Mouse (Mus musculus) E14TG2a.4 (cell line): ENCODE results near the gene Ano10.

Experiments used
- H3K27me3 ChIP-seq: 2 replicates; pipeline ENCODE4 v1.6.1; 2014; ENCODE audit warnings: low read length, control low read depth; ENCODE audit not compliant: insufficient read depth
- H3K36me3 ChIP-seq: 2 replicates; pipeline ENCODE4 v1.6.1; 2014; ENCODE audit warnings: low read length, control low read depth; ENCODE audit not compliant: insufficient read depth
- H3K4me1 ChIP-seq: replicated peaks from 2 replicates; pipeline ENCODE4 v1.6.1; 2014; ENCODE audit warnings: low read depth, low read length, control low read depth
- H3K4me3 ChIP-seq: replicated peaks from 2 replicates; pipeline ENCODE4 v1.5.1; 2014; ENCODE audit warnings: mild to moderate bottlenecking, low read length
- H3K9me3 ChIP-seq: 2 replicates; pipeline ENCODE4 v1.6.1; 2014; ENCODE audit warnings: low read length, control low read depth
- CTCF ChIP-seq: conservative IDR thresholded peaks from 2 replicates; pipeline ENCODE4 v1.5.1; 2014; ENCODE audit warnings: low read length
- NANOG ChIP-seq: IDR thresholded peaks from 2 replicates; pipeline ENCODE4 v1.6.1; 2014; ENCODE audit warnings: borderline replicate concordance, low read length, mixed read lengths
- POU5F1 ChIP-seq: IDR thresholded peaks from 2 replicates; pipeline ENCODE4 v1.6.1; 2014; ENCODE audit warnings: low read length, borderline replicate concordance

Gene Ano10

GRCm38 (mm10) chr9:122216945-122217529 lies 77.2 kb downstream of the Ano10 start:
- Histone ChIP-seq H3K36me3 (no peaks in the 10 kb centered on the region), H3K4me3 (no peak overlapping the region)
- TF ChIP-seq NANOG (no peak), CTCF (no peak), POU5F1 (no peak)

GRCm38 (mm10) chr9:122215118-122215517 lies 79.1 kb downstream of the Ano10 start:
- Histone ChIP-seq H3K27me3 (no peaks in the 10 kb centered on the region), H3K36me3 (no peaks in the 10 kb centered on the region)
- TF ChIP-seq CTCF (no peak), NANOG (no peak), POU5F1 (no peak)

More at GRCm38 (mm10) chr9:122216945-122217529, 77.2 kb downstream of the Ano10 start:
- Histone ChIP-seq H3K4me1 (no peaks in the 10 kb centered on the region), H3K9me3 (no peaks in the 10 kb centered on the region), H3K27me3 (no peaks in the 10 kb centered on the region)

GRCm38 (mm10) chr9:122208311-122208710 lies 85.9 kb downstream of the Ano10 start:
- H3K27me3 ChIP-seq: peaks cover 6% of the 10 kb centered on the region; the same call in 1 of the 2 replicates
- no peaks in the 10 kb centered on the region for H3K36me3 ChIP-seq
- no peaks in the 10 kb centered on the region for H3K9me3 ChIP-seq
- no peaks in the 10 kb centered on the region for H3K4me1 ChIP-seq
- H3K4me3 ChIP-seq: no peak overlapping the region
- TF ChIP-seq POU5F1 (no peak), CTCF (no peak), NANOG (no peak)

More at GRCm38 (mm10) chr9:122215118-122215517, 79.1 kb downstream of the Ano10 start:
- Histone ChIP-seq H3K4me3 (no peak overlapping the region), H3K9me3 (no peaks in the 10 kb centered on the region), H3K4me1 (no peaks in the 10 kb centered on the region)

GRCm38 (mm10) chr9:122205543-122206200 lies 88.6 kb downstream of the Ano10 start:
- H3K27me3 ChIP-seq: peaks cover 6% of the 10 kb centered on the region; the same call in 1 of the 2 replicates
- no peak overlapping the region for H3K4me3 ChIP-seq
- H3K9me3 ChIP-seq: no peaks in the 10 kb centered on the region
- no peak for TF ChIP-seq NANOG
- no peaks in the 10 kb centered on the region for H3K4me1 ChIP-seq
- H3K36me3 ChIP-seq: no peaks in the 10 kb centered on the region

GRCm38 (mm10) chr9:122204508-122204907 lies 89.7 kb downstream of the Ano10 start:
- Histone ChIP-seq H3K4me3 (no peak overlapping the region), H3K36me3 (no peaks in the 10 kb centered on the region), H3K4me1 (peaks cover 7% of the 10 kb centered on the region), H3K9me3 (no peaks in the 10 kb centered on the region), H3K27me3 (peaks cover 6% of the 10 kb centered on the region; the same call in 1 of the 2 replicates)
- TF ChIP-seq CTCF (peak; percentile 71), POU5F1 (no peak)

- no peaks in the 10 kb centered on the region for H3K27me3 ChIP-seq
- TF ChIP-seq NANOG (no peak), CTCF (peak; percentile 25)
- peaks cover 35% of the 10 kb centered on the region for H3K4me1 ChIP-seq
- H3K9me3 ChIP-seq: no peaks in the 10 kb centered on the region
- peak overlapping the region; percentile 20 for H3K4me3 ChIP-seq
- H3K36me3 ChIP-seq: no peaks in the 10 kb centered on the region
Measured at GRCm38 (mm10) chr9:122199253-122199652, 95.0 kb downstream of the Ano10 start.

- H3K36me3 ChIP-seq: no peaks in the 10 kb centered on the region
- TF ChIP-seq CTCF (no peak), NANOG (no peak), POU5F1 (no peak)
- H3K27me3 ChIP-seq: no peaks in the 10 kb centered on the region
- peak overlapping the region; percentile 20 for H3K4me3 ChIP-seq
- peaks cover 35% of the 10 kb centered on the region for H3K4me1 ChIP-seq
- no peaks in the 10 kb centered on the region for H3K9me3 ChIP-seq
Measured at GRCm38 (mm10) chr9:122198621-122199020, 95.6 kb downstream of the Ano10 start.

GRCm38 (mm10) chr9:122197021-122197420 lies 97.2 kb downstream of the Ano10 start:
- Histone ChIP-seq H3K4me3 (no peak overlapping the region), H3K27me3 (no peaks in the 10 kb centered on the region), H3K9me3 (no peaks in the 10 kb centered on the region), H3K4me1 (peaks cover 35% of the 10 kb centered on the region), H3K36me3 (no peaks in the 10 kb centered on the region)
- TF ChIP-seq CTCF (no peak), NANOG (no peak), POU5F1 (no peak)
